Mouse (Mus musculus) CH12.LX (cell line): ENCODE results near the gene Vdac1.

ENCODE experiments used
- CTCF ChIP-seq, 2 experiments: IDR thresholded peaks in 1 of 2; conservative IDR thresholded peaks in 1 of 2; 2 replicates each; pipeline ENCODE4 v1.5.1; 2011 to 2012; ENCODE audit warnings: low read depth in 2 of 2, low read length in 2 of 2, improper control_type of control experiment in 1 of 2, inconsistent platforms in 1 of 2, mild to moderate bottlenecking in 1 of 2, moderate library complexity in 1 of 2
- EP300 ChIP-seq: IDR thresholded peaks from 2 replicates; pipeline ENCODE4 v1.6.1; 2011; ENCODE audit warnings: low read length, improper control_type of control experiment
- MYC ChIP-seq: IDR thresholded peaks from 2 replicates; pipeline ENCODE4 v1.6.1; 2011; ENCODE audit warnings: low read depth, mild to moderate bottlenecking, improper control_type of control experiment, low read length
- NELFE ChIP-seq: IDR thresholded peaks from 2 replicates; pipeline ENCODE4 v1.6.1; 2011; ENCODE audit warnings: low read depth, low read length, improper control_type of control experiment
- POLR2A ChIP-seq: IDR thresholded peaks from 2 replicates; pipeline ENCODE4 v1.6.1; 2011; ENCODE audit warnings: low read depth, mild to moderate bottlenecking, improper control_type of control experiment, low read length
- SMC3 ChIP-seq: IDR thresholded peaks from 2 replicates; pipeline ENCODE4 v1.6.1; 2011; ENCODE audit warnings: low read depth, low read length, improper control_type of control experiment
- ZKSCAN1 ChIP-seq: IDR thresholded peaks from 2 replicates; pipeline ENCODE4 v1.6.1; 2012; ENCODE audit warnings: low read depth, inconsistent platforms, low read length, improper control_type of control experiment, borderline replicate concordance

DNA sequence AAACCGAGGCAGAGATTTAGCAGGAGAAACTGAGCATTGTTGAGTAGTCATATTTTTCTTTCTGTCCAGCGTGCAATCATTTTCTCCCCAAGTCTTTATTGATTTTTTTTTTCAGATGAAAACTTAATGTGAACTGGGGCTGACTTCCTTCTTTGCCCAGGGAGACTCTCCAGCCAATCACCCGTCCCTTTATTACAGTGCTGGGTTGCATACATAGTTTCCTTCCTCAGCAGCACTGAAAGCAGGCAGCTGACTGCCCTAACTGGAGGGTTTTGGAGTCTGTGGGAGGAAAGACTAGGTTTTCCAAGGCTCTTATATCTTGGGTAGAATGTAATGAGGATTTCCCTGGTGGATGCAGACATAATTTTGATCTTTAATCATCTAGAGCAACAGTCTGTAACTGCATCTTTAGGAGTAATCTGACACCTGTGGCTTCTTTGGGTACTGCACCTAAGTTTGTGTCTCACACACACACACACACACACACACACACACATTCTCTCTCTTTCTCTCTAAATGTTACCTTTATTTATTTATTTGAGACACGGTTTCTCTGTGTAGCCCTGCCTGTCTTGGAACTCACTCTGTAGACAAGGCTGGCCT lies 36.8 kb downstream of the Vdac1 start:
- no peak for TF ChIP-seq EP300
- TF ChIP-seq CTCF (conservative IDR thresholded peaks at IDR 0.05 in 1 of 2, IDR thresholded peaks at IDR 0.05 in 1 of 2; ENCODE audit: low read depth in 2 of 2, low read length in 2 of 2), result peak in 1 of 2 experiments; percentile 29; a peak in 2 of 4 replicates
- no peak for TF ChIP-seq NELFE
- no peak for TF ChIP-seq ZKSCAN1
- TF ChIP-seq SMC3, result no peak
- no peak for TF ChIP-seq POLR2A
- TF ChIP-seq MYC, result no peak
